Mouse (Mus musculus) thymus, postnatal 14 days (tissue): ENCODE measurements around the gene BC048403.
A peak's percentile ranks its signal among the peaks of the same experiment; 100 is the strongest.

Source experiments
- DNase-seq: peaks from one replicate; pipeline ENCODE4 v3.0.0; 2021

The BC048403 gene

GRCm38 (mm10) chr10:121739548-121740505, at the start of gene BC048403:
BC048403 (plus strand) TSS chr10:121739937.
- peak; percentile 91 for DNase-seq

GRCm38 (mm10) chr10:121692944-121693579, 46.7 kb upstream of the BC048403 start:
- no peak for DNase-seq

GRCm38 (mm10) chr10:121694567-121694966, 45.2 kb upstream of the BC048403 start:
- DNase-seq, result no peak

GRCm38 (mm10) chr10:121701296-121702248, 38.2 kb upstream of the BC048403 start:
- peak; percentile 16 for DNase-seq

DNA sequence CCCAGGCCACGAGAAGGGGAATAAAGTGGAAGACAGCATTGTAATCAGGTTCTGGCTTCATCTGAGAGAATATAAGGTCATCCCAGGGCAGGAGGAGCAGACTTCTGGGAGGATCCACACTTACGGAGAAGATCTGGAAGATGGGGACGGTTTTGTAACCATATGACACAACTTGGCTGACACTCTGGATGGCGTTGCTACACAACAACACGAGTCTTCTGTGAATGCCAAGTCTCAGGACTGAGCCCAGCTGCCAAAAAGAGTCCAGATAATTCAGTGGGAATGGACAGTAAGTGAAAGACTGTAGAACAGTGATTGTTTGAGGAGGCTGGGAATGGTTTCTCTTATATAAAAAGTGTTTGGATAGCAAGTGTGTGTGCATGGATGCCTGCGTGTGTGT, 36.1 kb upstream of the BC048403 start:
- DNase-seq, result no peak

GRCm38 (mm10) chr10:121704871-121705270, 34.9 kb upstream of the BC048403 start:
- DNase-seq, result no peak

DNA sequence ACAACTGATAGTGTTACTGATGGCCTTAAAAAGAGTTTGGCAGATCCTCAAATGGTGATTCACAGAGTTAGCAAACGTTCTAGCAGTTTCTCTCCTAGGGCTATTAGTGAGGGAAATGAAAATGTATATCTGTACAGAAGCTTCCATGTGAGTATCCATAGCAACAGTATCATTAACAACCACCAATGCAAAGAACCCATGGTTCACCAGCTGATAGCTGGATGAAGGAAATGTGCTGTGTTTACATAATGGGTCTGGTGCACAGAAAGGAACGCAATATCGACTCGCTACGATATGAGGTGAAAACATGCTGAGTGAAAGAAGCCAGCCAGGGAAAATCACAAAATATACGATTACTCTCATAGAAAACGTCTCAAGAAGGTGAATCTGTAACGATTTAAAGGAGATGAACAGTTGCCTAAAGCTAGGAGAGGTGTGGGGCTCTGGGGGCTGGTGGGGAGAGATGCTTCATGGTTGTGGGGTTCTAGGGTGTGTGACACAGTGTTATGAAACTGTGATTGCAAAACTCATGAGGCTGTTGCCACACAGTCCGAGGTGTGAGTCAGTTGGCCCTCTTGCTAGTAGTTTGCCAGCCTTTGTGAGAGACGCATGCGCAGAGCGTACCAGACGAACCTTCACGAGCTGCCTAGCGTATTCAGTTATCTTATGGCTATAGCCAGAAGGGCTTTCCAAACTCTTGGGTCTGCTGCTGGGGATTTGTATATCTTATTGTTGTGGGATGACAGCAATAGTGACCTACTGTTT, 34.2 kb upstream of the BC048403 start:
- DNase-seq, result no peak

- DNase-seq, result no peak
These were observed 22.9 kb upstream of the BC048403 start for GRCm38 (mm10) chr10:121716862-121717261.

- DNase-seq, result no peak
These were observed 20.7 kb upstream of the BC048403 start for GRCm38 (mm10) chr10:121718896-121719585.

- DNase-seq, result no peak
These were observed 19.0 kb upstream of the BC048403 start for GRCm38 (mm10) chr10:121720701-121721100.

- DNase-seq, result no peak
These were observed 13.2 kb upstream of the BC048403 start for GRCm38 (mm10) chr10:121726505-121726904.

GRCm38 (mm10) chr10:121727151-121727550, 12.6 kb upstream of the BC048403 start:
- no peak for DNase-seq

DNA sequence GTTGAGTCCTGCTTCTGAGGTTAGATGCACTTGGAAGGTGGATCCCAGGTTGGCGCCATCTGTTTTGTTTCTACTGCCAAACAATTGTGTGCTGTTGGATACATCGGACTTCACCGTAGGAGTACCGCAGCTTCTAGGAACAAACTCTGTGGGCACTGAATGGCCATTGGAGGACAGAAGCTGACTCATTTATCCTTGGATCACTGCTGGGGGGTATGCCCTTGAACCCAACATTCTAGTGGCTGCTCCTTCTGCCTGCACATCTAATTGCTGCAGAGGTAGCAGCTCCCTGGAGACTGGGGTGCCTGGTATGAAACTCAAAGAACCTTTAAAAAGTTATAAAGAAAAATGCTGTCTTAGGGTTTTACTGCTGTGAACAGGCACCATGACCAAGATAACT, 11.5 kb upstream of the BC048403 start:
- DNase-seq, result no peak

GRCm38 (mm10) chr10:121731048-121731725, 8.6 kb upstream of the BC048403 start:
- DNase-seq, result no peak

- no peak for DNase-seq
These were observed 7.2 kb upstream of the BC048403 start for GRCm38 (mm10) chr10:121732542-121732941.

GRCm38 (mm10) chr10:121737256-121737655, 2.5 kb upstream of the BC048403 start:
- DNase-seq, result no peak

DNA sequence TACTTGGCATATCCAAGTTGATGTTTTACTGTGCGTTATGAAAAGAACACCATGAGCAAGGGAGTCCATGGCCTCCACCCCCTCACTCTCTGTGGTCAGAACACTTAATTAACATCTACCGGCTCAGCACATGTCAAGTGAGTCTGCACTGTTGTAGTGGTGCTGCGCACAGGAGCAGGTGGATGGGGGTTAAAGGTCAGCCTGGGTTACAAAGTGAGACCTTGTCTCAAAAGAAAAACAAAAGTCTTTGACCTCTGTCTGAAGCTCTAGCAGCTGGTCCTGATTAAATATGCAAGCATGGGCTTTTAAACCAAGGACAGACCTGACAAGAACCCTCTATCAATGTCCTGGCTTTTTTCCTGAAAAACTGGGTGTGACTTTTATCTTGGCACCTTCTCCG, 2.6 kb downstream of the BC048403 start:
- no peak for DNase-seq

DNA sequence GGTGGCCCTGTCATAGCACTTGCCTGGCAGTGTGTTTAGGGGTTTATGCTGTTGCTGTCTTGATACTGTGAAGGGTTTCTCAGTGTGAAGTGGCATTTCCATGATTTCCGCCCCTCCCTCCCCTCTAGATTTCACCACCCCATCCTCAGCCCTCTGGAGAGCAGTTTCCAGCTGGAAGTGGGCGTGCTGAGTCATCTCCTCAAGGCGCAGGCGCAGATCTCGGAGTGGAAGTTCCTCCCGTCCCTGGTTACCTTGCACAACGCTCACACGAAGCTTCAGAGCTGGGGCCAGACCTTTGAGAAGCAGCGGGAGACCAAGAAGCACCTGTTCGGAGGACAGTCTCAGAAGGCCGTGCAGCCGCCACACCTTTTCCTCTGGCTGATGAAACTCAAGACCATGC, 10.4 kb downstream of the BC048403 start:
- DNase-seq, result no peak

DNA sequence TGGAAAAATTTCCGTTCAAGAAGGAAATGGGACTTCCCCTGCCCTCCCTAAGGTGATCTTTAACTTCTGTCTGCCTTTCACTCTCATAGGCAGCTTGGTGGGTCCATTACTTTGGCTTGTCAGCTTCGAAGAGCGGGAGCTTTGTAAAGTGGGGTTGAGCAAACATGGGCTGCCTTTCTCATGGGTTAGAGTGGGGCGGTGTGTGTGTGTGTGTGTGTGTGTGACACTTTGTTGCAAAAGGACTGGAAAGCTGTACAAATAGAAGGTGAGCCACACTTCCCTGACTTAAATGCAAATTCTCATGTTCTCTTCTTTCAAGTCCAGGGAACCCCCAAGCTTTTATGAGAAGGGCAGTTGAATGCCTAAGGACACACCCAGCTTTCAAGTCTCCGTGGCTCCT, 14.5 kb downstream of the BC048403 start:
- DNase-seq, result no peak

GRCm38 (mm10) chr10:121755822-121756221, 16.1 kb downstream of the BC048403 start:
- no peak for DNase-seq

- no peak for DNase-seq
These were observed 16.9 kb downstream of the BC048403 start for GRCm38 (mm10) chr10:121756677-121757076.
